Mouse (Mus musculus) central nervous system, embryonic 11.5 days (tissue): ENCODE measurements around the gene Plekha7. TPM values are rescaled to one million over a fixed set of nuclear protein-coding genes. Genes with fewer than 3 reads are reported as not detected.

Experiments
- polyA plus RNA-seq: library from polyadenylated mRNA; depleted of rRNA; stranded (reverse); fragments of >200 nt; gene quantifications from 2 replicates; pipeline ENCODE4 v1.2.3, GENCODE M21; 2012; rRNA removed

Plekha7 gene
- 13.8 and 17.5 TPM in 2 replicates for polyA plus RNA-seq

DNA sequence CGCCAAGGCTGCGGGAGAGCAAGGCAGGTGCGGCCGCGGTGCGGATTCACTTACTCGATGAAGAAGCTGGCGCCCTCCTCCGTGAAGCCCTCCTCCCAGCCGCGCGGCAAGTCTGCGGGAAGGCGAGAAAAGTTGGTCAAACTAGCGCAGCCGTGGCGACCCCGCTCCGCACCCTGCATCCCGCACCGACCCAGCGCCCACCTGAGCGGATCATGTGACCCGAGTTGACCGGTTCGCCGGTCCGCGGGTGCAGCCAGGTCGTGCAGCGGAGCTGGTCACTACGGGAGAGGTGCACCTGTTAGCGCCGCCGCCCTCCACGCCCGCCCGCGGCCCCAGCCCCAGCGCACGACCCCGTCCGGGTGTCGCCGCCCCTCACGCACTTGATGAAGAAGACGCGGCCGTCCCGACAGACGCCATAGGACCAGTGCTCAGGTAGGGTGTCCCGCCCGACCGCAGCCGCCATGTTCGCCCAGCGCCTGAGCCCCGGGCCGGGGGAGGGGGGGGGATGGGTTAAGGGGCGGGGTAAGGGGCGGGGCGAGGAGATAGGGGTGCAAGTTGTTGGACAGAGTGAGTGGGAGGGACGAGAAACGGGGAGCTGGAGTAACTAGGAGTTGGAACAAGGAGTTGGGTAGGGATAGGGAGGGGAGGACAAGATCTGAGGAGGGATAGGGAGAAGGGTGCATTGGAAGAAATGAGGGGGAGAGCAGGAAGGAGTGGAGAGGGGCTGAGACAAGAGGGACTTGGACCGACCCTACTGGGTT, at the start of gene Plekha7:
Gene Plekha7, minus strand, starts transcription at position 506 of the 761 bp plus-strand sequence.

DNA sequence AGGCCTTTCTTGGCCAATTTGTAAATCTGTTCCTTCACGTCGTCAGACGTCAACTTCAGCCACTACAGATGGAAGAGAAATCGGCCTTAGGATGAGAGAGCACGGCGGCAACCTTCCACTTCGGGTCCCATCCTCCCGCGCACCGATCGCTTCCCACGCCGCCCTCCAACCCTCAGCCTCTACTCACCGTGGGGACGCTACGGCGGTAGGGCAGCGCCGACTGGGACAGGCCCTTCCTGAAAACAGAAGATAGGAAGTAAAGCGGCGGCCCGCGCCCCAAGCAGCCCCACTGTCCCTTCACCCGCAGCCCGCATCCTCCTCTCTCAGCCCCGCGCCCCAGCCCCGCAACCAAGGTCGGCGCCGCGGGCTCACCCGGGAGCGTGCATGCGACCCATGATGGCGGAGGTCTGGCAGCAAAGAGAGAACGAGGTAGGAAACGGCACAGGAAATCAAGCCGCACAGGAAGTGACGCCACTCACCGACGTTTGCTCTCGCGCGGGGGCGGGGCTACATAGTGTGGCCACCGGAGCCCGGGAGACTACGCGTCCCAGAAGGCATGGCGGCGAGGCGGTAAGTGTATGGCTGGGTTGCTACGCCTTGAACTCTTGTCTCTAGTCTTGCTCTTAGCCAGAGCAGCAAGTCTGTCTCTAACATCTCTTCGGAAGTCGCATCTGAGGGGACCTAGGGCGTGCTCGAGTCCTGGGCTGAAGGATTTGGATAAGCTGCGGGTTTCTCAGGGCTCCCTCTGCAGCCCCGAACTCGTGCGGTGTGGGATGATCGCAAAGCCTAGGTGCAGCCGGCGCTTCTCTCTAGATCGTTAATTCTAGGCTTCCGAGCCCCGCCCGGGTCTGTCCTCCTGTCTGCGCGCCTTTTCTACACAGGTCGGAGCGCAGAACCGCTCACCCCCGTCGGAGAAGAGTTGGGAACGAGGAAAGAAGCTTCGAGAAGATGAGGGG, 25.8 kb upstream of the Plekha7 start, which contains the start of gene Rps13:
Gene Rps13, minus strand, starts transcription at position 483 of the 956 bp plus-strand sequence.

DNA sequence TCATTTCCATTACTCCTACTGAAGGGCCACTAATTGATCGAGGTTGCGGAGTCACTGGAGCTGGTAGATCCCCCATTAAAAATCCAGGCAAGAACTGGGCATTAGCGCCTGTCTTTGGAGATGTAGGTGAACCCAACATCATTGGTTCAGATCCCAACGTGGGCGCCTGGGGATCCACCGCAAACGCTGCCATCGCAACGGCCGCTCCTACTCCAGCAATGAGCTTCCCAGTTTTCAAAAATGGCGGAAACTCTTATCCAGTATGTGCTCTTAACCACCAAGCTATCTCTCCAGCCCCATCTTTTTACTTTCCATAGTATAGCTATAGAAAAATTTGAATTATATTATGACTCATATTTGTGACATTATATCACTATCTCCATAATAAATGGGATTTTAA, 223.8 kb downstream of the Plekha7 start, which contains the start of gene Gm4353:
Gene Gm4353, minus strand, starts transcription at position 270 of the 400 bp plus-strand sequence.

Other genes starting within 250 kb of the Plekha7 start
- gene Gm4353, start 223.7 kb downstream of the Plekha7 start, polyA plus RNA-seq = 1.1 TPM in 2 replicates
- gene Rps13, start 25.8 kb upstream of the Plekha7 start, polyA plus RNA-seq = 849 and 1,399 TPM in 2 replicates
- 13.9 and 29.0 TPM in 2 replicates for gene Pik3c2a, start 135.1 kb upstream of the Plekha7 start, polyA plus RNA-seq
- 12.9 and 17.2 TPM in 2 replicates for gene Nucb2, start 196.0 kb upstream of the Plekha7 start, polyA plus RNA-seq